Mouse (Mus musculus): ENCODE results near the gene Cdkn1a. TPM values are rescaled to one million over a fixed set of nuclear protein-coding genes. Genes with fewer than 3 reads are reported as not detected.

Cdkn1a gene
- polyA plus RNA-seq, 1 experiment: not detected

DNA sequence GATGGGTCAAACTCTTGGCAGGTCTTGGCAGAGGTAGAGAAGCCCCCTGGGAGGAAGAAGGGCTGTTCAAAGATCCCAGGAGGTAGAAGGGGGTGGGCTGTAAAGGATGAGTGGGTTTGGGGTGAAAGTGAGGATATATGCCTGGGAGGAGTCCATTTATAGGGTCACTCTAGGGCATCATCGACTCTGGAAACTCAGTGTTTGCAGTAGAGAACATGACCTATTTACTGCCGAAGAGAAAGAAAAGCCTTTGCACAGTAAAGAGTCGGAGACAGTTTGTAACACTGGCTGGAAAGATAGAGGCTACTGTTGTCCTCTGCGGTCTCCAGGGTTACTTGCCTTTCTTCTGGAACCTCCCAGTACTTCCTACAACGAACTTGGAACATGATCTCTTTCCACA lies 17.5 kb upstream of the Cdkn1a start:
- WGBS: 24% methylated on average over 5 of the region's 5 CpGs
- peaks cover 44% of the 10 kb centered on the region for H3K4me1 ChIP-seq (ENCODE audit: control insufficient read depth, insufficient read depth, low read length)
- no peak overlapping the region for H3K4me3 ChIP-seq (ENCODE audit: insufficient read depth, low read depth, low read length)
- H3K27ac ChIP-seq (ENCODE audit: insufficient read depth, low read depth, low read length): peak overlapping the region; percentile 16
- no peak for TF ChIP-seq POLR2A (IDR thresholded peaks at IDR 0.05; ENCODE audit: insufficient read depth, low read depth, low read length)
- no peak for TF ChIP-seq CTCF (IDR thresholded peaks at IDR 0.05; ENCODE audit: insufficient read depth, low read depth, low read length)

DNA sequence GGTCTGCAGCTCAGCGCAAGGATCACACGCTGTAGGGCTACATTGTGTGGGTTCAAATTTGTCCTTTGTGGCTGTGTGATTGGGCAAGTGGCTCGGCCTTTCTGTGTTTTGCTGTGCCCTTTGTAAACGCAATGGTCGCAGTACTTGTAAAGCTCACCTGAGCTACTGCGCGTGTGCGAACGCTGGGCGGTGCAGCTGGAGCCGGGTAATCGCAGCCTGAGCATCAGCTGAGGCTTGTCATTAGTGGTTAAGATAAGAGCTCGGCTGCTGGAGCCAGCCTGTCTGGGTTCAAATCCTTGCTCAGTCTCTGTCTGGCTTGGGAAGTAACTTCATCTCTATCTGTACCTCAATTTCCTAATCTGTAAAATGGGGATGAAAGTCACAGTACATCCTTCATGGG lies 16.7 kb upstream of the Cdkn1a start:
- H3K27ac ChIP-seq (ENCODE audit: insufficient read depth, low read depth, low read length): no peak overlapping the region
- no peak for TF ChIP-seq POLR2A (IDR thresholded peaks at IDR 0.05; ENCODE audit: insufficient read depth, low read depth, low read length)
- TF ChIP-seq CTCF (IDR thresholded peaks at IDR 0.05; ENCODE audit: insufficient read depth, low read depth, low read length): no peak
- H3K4me3 ChIP-seq (ENCODE audit: insufficient read depth, low read depth, low read length): no peak overlapping the region
- peaks cover 46% of the 10 kb centered on the region for H3K4me1 ChIP-seq (ENCODE audit: control insufficient read depth, insufficient read depth, low read length)
- 90% methylated on average over 13 of the region's 13 CpGs for WGBS

DNA sequence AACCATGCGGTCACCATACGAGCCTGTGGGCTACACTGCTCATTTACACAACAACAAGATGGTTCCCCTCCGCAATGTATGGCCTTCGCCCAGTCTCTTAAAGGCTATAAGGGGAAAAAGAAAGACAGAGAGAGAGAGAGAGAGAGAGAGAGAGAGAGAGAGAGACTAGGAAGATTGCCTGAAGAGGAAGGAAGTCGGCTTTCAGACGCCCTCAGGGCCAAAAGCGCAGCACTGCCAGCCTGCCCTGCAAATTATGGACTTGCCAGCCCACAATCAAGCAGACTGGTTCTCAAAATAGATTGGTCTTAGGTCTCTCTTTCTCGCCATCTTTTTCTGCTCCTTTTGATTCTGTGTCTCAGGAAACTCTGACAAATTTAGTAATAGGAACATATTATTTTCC lies 14.5 kb upstream of the Cdkn1a start:
- H3K4me3 ChIP-seq (ENCODE audit: insufficient read depth, low read depth, low read length): no peak overlapping the region
- 55% methylated on average over 8 of the region's 8 CpGs for WGBS
- H3K27ac ChIP-seq (ENCODE audit: insufficient read depth, low read depth, low read length): 0 out of 2 replicates have a peak overlapping the region, but pooled peaks have one; percentile 14
- TF ChIP-seq POLR2A (IDR thresholded peaks at IDR 0.05; ENCODE audit: insufficient read depth, low read depth, low read length) (no peak), CTCF (IDR thresholded peaks at IDR 0.05; ENCODE audit: insufficient read depth, low read depth, low read length) (no peak)
- peaks cover 48% of the 10 kb centered on the region for H3K4me1 ChIP-seq (ENCODE audit: control insufficient read depth, insufficient read depth, low read length)

DNA sequence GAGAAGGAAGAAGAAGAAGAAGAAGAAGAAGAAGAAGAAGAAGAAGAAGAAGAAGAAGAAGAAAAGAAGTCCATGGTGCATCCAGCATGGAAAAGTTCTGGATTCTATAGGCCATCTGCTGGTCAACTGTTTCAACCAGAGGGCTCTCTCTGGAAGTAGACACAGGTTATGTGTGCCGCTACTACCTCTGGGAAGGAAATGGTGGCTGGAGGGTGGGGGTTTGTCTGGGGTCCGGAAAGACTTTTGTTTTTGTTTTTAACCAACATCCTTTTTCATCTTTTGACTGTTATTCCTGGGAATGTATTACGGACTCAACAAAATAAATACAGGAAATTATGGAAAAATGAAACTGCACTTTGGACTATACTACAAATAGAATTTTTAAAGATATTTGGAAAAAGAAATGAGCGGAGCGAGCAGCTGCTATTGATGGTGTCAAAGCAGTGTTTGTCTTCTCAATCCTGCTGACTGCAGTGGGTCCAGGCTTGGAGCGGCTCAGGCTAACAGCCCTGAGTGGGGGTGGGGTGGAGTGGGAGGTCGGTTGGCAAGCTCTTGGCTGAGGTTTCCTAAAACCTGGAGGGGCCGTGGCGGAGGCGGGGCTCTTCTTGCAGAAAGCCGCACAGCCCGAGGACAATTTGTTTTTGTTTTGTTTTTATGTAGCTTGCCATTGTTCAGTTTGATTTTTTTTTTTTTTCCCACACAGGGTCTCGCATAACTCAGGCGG lies 12.8 kb upstream of the Cdkn1a start:
- Histone ChIP-seq H3K27ac (ENCODE audit: insufficient read depth, low read depth, low read length) (no peak overlapping the region), H3K4me3 (ENCODE audit: insufficient read depth, low read depth, low read length) (no peak overlapping the region; the same call in 1 of the 2 replicates), H3K4me1 (ENCODE audit: control insufficient read depth, insufficient read depth, low read length) (peaks cover 48% of the 10 kb centered on the region)
- WGBS: 25% methylated on average over 14 of the region's 14 CpGs
- TF ChIP-seq POLR2A (IDR thresholded peaks at IDR 0.05; ENCODE audit: insufficient read depth, low read depth, low read length) (no peak), CTCF (IDR thresholded peaks at IDR 0.05; ENCODE audit: insufficient read depth, low read depth, low read length) (no peak)

DNA sequence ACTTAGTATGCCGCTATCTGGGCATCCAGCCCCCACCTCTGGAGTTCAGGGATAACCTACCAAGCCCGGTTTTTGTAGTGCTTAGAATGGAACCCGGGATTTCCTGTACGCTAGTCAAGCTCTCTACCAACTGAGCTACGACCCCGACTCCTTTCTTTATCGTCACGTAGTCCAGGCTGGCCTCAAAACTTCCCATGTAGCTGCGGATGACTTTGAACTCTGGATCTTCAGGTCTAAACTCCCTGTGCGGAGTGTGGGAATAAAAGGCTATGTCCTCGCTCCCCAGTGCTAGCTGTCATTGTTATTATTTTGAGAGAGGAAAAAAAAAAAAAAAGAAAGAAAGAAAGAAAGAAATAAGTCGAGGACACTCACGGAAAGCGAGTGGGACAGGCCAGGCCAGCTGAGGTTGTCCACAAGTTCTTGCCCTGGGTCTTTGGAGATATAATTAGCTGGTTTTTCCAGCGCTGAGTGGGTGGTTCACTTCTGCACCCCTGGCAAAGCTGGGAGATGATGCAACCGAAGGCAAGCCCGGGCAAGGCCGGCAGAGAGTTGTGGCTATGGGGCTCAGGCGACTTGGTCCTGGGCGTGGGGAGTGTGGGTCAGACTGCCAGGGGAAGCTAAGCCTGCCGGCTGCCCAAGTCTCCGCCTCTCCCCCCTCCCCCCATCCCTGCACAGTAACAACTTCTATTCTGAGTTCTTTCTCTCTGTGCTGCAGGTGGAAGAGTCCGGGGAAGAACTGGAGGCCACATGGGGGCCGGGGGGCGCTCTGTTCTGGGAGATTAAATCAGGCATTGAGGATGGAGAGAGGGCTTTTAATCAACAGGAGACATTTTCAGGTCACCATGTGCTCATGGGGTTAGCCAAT lies 12.0 kb upstream of the Cdkn1a start:
- 15% methylated on average over 25 of the region's 25 CpGs for WGBS
- no peak overlapping the region; the same call in 1 of the 2 replicates for H3K4me3 ChIP-seq (ENCODE audit: insufficient read depth, low read depth, low read length)
- no peak overlapping the region for H3K27ac ChIP-seq (ENCODE audit: insufficient read depth, low read depth, low read length)
- no peak for TF ChIP-seq CTCF (IDR thresholded peaks at IDR 0.05; ENCODE audit: insufficient read depth, low read depth, low read length)
- TF ChIP-seq POLR2A (IDR thresholded peaks at IDR 0.05; ENCODE audit: insufficient read depth, low read depth, low read length): no peak
- peaks cover 42% of the 10 kb centered on the region for H3K4me1 ChIP-seq (ENCODE audit: control insufficient read depth, insufficient read depth, low read length)

DNA sequence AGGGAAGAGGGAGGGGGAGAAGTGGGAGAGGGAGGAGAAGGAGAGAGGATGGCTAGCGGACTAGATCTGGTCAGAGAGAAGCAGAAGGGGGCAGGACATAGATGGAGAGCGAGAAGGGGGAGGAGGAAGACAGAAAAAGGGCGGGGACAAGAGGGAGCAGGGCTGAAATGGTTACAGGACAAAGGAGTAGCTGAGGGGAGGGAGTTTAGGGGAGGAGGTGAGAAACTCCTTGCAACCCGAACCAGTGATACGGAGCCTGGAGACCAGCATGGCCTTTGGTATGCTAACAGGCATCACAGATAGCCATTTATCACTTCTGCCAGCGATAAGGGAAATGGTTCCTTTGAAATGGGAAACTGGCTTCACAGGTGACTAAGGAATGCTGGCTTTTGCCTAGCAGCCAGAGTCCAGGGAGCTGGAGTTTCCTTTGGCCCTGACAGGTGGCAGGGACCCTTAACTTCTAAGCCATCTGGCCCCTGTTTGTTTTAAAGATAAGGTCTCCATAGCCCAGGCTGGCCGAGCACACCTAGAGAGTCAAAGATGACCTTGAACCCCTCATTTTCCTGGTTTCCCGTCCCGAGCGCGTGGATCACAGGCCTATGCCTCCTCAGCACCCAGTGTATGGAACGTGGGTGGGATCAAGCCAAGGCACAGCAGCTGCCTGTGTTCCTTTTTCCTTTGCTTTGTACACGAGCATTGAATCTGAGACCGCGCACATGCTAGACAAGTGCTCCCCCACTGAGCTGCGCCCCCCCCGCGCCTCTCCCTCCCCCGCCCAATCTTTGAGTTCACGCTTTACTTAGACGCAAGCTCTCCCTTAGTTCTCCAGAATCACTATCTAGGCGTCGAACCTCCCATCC lies 9.8 kb upstream of the Cdkn1a start:
- Histone ChIP-seq H3K4me3 (ENCODE audit: insufficient read depth, low read depth, low read length) (no peak overlapping the region), H3K27ac (ENCODE audit: insufficient read depth, low read depth, low read length) (peak overlapping the region; percentile 67), H3K4me1 (ENCODE audit: control insufficient read depth, insufficient read depth, low read length) (peaks cover 37% of the 10 kb centered on the region)
- TF ChIP-seq CTCF (IDR thresholded peaks at IDR 0.05; ENCODE audit: insufficient read depth, low read depth, low read length) (no peak), POLR2A (IDR thresholded peaks at IDR 0.05; ENCODE audit: insufficient read depth, low read depth, low read length) (no peak)
- WGBS: 32% methylated on average over 23 of the region's 23 CpGs

DNA sequence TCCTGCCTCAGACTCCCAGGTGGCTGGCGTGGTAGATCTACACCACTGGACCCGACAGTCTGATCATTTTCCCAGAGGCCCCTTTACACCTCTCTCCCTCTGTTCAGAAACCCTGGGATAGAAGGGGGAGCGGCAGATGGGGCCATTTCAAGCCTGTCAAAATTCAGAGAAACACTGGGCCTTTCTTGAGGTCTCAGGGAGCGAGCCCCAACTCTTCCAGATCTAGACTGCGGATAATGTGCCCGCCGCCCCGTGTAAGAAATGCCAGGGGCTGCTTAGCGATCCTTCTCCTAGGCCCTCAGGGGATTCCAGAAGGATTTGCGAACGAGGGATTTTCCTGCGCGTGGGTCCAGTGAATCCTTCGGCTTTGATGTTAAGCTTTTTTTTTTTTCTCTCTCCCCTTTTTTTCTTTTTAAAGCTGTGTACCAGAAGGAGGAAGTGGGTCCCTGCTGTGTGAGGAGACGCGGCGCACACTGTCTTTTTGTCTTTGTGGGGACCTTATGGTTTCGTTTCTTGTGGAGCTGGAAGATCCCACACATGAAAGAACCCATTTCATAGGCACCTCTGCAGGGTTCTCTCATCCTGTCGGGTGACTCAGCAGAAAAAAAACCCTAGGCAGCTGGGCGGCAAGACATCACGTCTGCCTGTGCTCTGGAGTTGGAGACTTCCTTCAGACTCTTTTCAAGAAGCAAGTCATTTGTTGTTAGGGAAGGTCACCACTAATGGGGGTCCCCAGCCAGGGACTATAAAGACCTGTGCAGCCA lies 9.0 kb upstream of the Cdkn1a start:
- 17% methylated on average over 21 of the region's 21 CpGs for WGBS
- Histone ChIP-seq H3K4me3 (ENCODE audit: insufficient read depth, low read depth, low read length) (no peak overlapping the region), H3K27ac (ENCODE audit: insufficient read depth, low read depth, low read length) (peak overlapping the region; percentile 64), H3K4me1 (ENCODE audit: control insufficient read depth, insufficient read depth, low read length) (peaks cover 33% of the 10 kb centered on the region)
- TF ChIP-seq POLR2A (IDR thresholded peaks at IDR 0.05; ENCODE audit: insufficient read depth, low read depth, low read length) (no peak), CTCF (IDR thresholded peaks at IDR 0.05; ENCODE audit: insufficient read depth, low read depth, low read length) (no peak)

DNA sequence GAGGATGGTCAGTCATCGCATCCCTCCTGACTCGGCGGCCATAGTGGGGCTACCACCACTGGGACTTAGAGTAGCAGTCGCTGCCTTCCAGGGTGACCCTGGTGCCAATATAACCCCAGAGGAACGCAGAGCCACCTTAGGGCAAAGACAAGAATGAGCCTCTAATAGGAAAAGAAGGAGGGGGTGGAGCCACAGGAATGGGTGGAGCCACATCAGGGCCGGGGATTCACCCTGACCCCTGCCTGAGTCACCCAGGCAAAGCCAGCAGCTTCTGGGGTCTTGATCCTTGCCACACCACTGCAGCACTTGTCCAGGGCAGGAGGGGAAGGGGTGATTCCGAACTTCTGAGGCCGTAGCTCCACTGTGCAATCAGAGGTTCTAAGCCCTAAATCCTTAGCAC lies 7.2 kb upstream of the Cdkn1a start:
- Histone ChIP-seq H3K27ac (ENCODE audit: insufficient read depth, low read depth, low read length) (no peak overlapping the region), H3K4me1 (ENCODE audit: control insufficient read depth, insufficient read depth, low read length) (peaks cover 27% of the 10 kb centered on the region), H3K4me3 (ENCODE audit: insufficient read depth, low read depth, low read length) (no peak overlapping the region)
- TF ChIP-seq CTCF (IDR thresholded peaks at IDR 0.05; ENCODE audit: insufficient read depth, low read depth, low read length): no peak
- no peak for TF ChIP-seq POLR2A (IDR thresholded peaks at IDR 0.05; ENCODE audit: insufficient read depth, low read depth, low read length)
- WGBS: 93% methylated on average over 8 of the region's 8 CpGs

All from olfactory bulb, adult 2 months (tissue).